Mouse (Mus musculus) megakaryocyte, embryonic 14.5 days (primary cell): ENCODE measurements around the gene Cd99l2.

Experiments used
- FLI1 ChIP-seq: IDR thresholded peaks from 2 replicates; pipeline ENCODE4 v1.6.1; 2012; ENCODE audit warnings: low read length, inconsistent platforms, mixed read lengths
- GATA1 ChIP-seq: IDR thresholded peaks from 3 replicates; pipeline ENCODE4 v1.6.1; 2012; ENCODE audit warnings: mixed read lengths, low read length, inconsistent platforms, borderline replicate concordance

GRCm38 (mm10) chrX:71493279-71493656 lies 619 bp upstream of the Cd99l2 start:
- no peak for TF ChIP-seq GATA1
- no peak for TF ChIP-seq FLI1
